ENCODE assay signal across 8 mouse cellular contexts in genomic region chr11:44453423-44453822, GRCm38 (mm10). TPM values are rescaled to one million over a fixed set of nuclear protein-coding genes. Genes with fewer than 3 reads are reported as not detected.
DNase-seq lines count a peak whose midpoint lies in the region; ATAC-seq and TF ChIP-seq lines count a peak whose summit lies in the region.

No protein-coding gene starts in this region.

- WGBS in heart, adult 2 months, result 57% methylated on average over 2 of the region's 2 CpGs
- WGBS in heart, embryonic 10.5 days, result 73% methylated on average over 2 of the region's 2 CpGs
- WGBS in embryonic facial prominence, embryonic 14.5 days, result 55% methylated on average over 2 of the region's 2 CpGs
- 53% methylated on average over 2 of the region's 2 CpGs for WGBS in intestine, embryonic 14.5 days
- 64% methylated on average over 2 of the region's 2 CpGs for WGBS in midbrain, embryonic 13.5 days

- ATAC-seq in activated CD4-positive, CD25-positive, alpha-beta regulatory T cell, adult 4 months, result peak; percentile 43
- ATAC-seq in embryonic facial prominence, embryonic 14.5 days (ENCODE audit: low read depth), result no peak
- peak; percentile 68 for ATAC-seq in intestine, embryonic 14.5 days (replicated peaks; ENCODE audit: low FRiP score, low TSS enrichment, low read depth)
- peak; percentile 56 for ATAC-seq in midbrain, embryonic 13.5 days

- H3K79me2 ChIP-seq in heart, adult 2 months (replicated peaks; ENCODE audit: control insufficient read depth, insufficient read depth, low read length), result no peaks in the 10 kb centered on the region

- H3K9me3 ChIP-seq in heart, embryonic 10.5 days, result no peaks in the 10 kb centered on the region
- H3K9me3 ChIP-seq in embryonic facial prominence, embryonic 14.5 days (ENCODE audit: control insufficient read depth, low read length), result no peaks in the 10 kb centered on the region
- H3K9me3 ChIP-seq in intestine, embryonic 14.5 days (ENCODE audit: control insufficient read depth, low read length), result no peaks in the 10 kb centered on the region
- no peaks in the 10 kb centered on the region for H3K9me3 ChIP-seq in midbrain, embryonic 13.5 days

- intact Hi-C loops in heart, adult 2 months (cut with DNase I), result loop anchor here (2.0 to 5.0 kb wide), 2 partner anchors 121 to 687 kb away; no protein-coding TSS in a partner anchor
- intact Hi-C loops in left cerebral cortex, postnatal 25 days (cut with DNase I), result loop anchor here (2.0 kb wide), 1 partner anchor 687 kb away; no protein-coding TSS in a partner anchor

- peaks cover 2% of the 10 kb centered on the region; the same call in 1 of the 2 replicates for H3K36me3 ChIP-seq in heart, adult 2 months (ENCODE audit: control insufficient read depth, insufficient read depth, low read length)
- H3K36me3 ChIP-seq in heart, embryonic 10.5 days, result peaks cover 36% of the 10 kb centered on the region
- H3K36me3 ChIP-seq in embryonic facial prominence, embryonic 14.5 days (ENCODE audit: control insufficient read depth, insufficient read depth, low read length), result peaks cover 31% of the 10 kb centered on the region; the same call in 1 of the 2 replicates
- peaks cover 14% of the 10 kb centered on the region for H3K36me3 ChIP-seq in intestine, embryonic 14.5 days (ENCODE audit: control insufficient read depth, insufficient read depth, low read length)
- H3K36me3 ChIP-seq in midbrain, embryonic 13.5 days, result peaks cover 44% of the 10 kb centered on the region

- no peak for TF ChIP-seq EP300 in heart, adult 2 months (IDR thresholded peaks at IDR 0.05; ENCODE audit: insufficient read depth, low read depth, low read length)

- TF ChIP-seq POLR2A in heart, adult 2 months (IDR thresholded peaks at IDR 0.05; ENCODE audit: insufficient read depth, low read depth, low read length), result no peak

- no peak overlapping the region for H3K27ac ChIP-seq in heart, adult 2 months
- no peak overlapping the region for H3K27ac ChIP-seq in heart, embryonic 10.5 days
- no peak overlapping the region for H3K27ac ChIP-seq in embryonic facial prominence, embryonic 14.5 days (replicated peaks; ENCODE audit: low read depth, low read length)
- no peak overlapping the region for H3K27ac ChIP-seq in intestine, embryonic 14.5 days (ENCODE audit: low read depth)
- H3K27ac ChIP-seq in midbrain, embryonic 13.5 days, result no peak overlapping the region

- H3K27me3 ChIP-seq in heart, adult 2 months (ENCODE audit: control insufficient read depth, insufficient read depth, low read length), result no peaks in the 10 kb centered on the region
- no peaks in the 10 kb centered on the region for H3K27me3 ChIP-seq in heart, embryonic 10.5 days (ENCODE audit: insufficient read depth, poor library complexity, severe bottlenecking)
- H3K27me3 ChIP-seq in embryonic facial prominence, embryonic 14.5 days (replicated peaks; ENCODE audit: control insufficient read depth, insufficient read depth, low read length), result no peaks in the 10 kb centered on the region
- no peaks in the 10 kb centered on the region for H3K27me3 ChIP-seq in intestine, embryonic 14.5 days (replicated peaks; ENCODE audit: control insufficient read depth, insufficient read depth, low read length)
- no peaks in the 10 kb centered on the region for H3K27me3 ChIP-seq in midbrain, embryonic 13.5 days

- no peaks in the 10 kb centered on the region for H3K4me1 ChIP-seq in heart, adult 2 months (ENCODE audit: control insufficient read depth, insufficient read depth, low read length)
- H3K4me1 ChIP-seq in heart, embryonic 10.5 days, result no peaks in the 10 kb centered on the region
- no peaks in the 10 kb centered on the region for H3K4me1 ChIP-seq in embryonic facial prominence, embryonic 14.5 days (ENCODE audit: control insufficient read depth, insufficient read depth, low read length)
- H3K4me1 ChIP-seq in intestine, embryonic 14.5 days (replicated peaks; ENCODE audit: control insufficient read depth, insufficient read depth, low read length), result no peaks in the 10 kb centered on the region
- no peaks in the 10 kb centered on the region for H3K4me1 ChIP-seq in midbrain, embryonic 13.5 days (replicated peaks)

- peak; percentile 39 to 52 for DNase-seq in heart, adult 2 months
- no peak for DNase-seq in heart, embryonic 10.5 days (ENCODE audit: low spot score)
- peak; percentile 50 for DNase-seq in embryonic facial prominence, embryonic 14.5 days (ENCODE audit: low spot score)
- peak; percentile 57 for DNase-seq in intestine, embryonic 14.5 days (ENCODE audit: low spot score)
- peak; percentile 47 to 52 for DNase-seq in left cerebral cortex, postnatal 25 days (ENCODE audit: low spot score in 2 of 2)
- DNase-seq in spleen, postnatal 36 days (ENCODE audit: low spot score in 2 of 2), result peak; percentile 29 to 47

- H3K4me3 ChIP-seq in heart, adult 2 months, result no peak overlapping the region
- no peak overlapping the region for H3K4me3 ChIP-seq in heart, embryonic 10.5 days
- no peak overlapping the region for H3K4me3 ChIP-seq in embryonic facial prominence, embryonic 14.5 days (ENCODE audit: low read depth, low read length)
- no peak overlapping the region for H3K4me3 ChIP-seq in intestine, embryonic 14.5 days (ENCODE audit: low read depth, low read length)
- H3K4me3 ChIP-seq in midbrain, embryonic 13.5 days (replicated peaks), result no peak overlapping the region

- peak; percentile 96 for TF ChIP-seq CTCF in heart, adult 2 months (IDR thresholded peaks at IDR 0.05)

- H3K4me2 ChIP-seq in embryonic facial prominence, embryonic 14.5 days (ENCODE audit: low read depth, low read length), result no peak overlapping the region
- no peak overlapping the region for H3K4me2 ChIP-seq in intestine, embryonic 14.5 days (ENCODE audit: low read length)
- H3K4me2 ChIP-seq in midbrain, embryonic 13.5 days (replicated peaks), result no peak overlapping the region

- H3K9ac ChIP-seq in heart, adult 2 months (ENCODE audit: low read depth, low read length), result no peak overlapping the region
- H3K9ac ChIP-seq in embryonic facial prominence, embryonic 14.5 days (ENCODE audit: low read depth, low read length), result no peak overlapping the region
- H3K9ac ChIP-seq in intestine, embryonic 14.5 days (ENCODE audit: low read length), result no peak overlapping the region
- no peak overlapping the region for H3K9ac ChIP-seq in midbrain, embryonic 13.5 days (replicated peaks)

RNA-seq across cellular contexts. Expression of gene Ublcp1, which starts 16.9 kb away (rescaled TPM):
- 10 to 100 TPM; 40.3 to 41.3 TPM for total RNA-seq in heart, adult 2 months (2021)
- polyA plus RNA-seq in heart, adult 2 months (2012; rRNA removed), result 13.8 and 30.1 TPM in 2 replicates
- polyA plus RNA-seq in heart, embryonic 10.5 days (2016; fragmentation: Nextera tagmentation; extraction: Ambion mirVana), result 56.8 and 67.8 TPM in 2 replicates
- 10 to 100 TPM; 41.0 to 42.9 TPM for polyA plus RNA-seq in activated CD4-positive, CD25-positive, alpha-beta regulatory T cell, adult 4 months (2017; shearing (Covaris generic))
- polyA plus RNA-seq in embryonic facial prominence, embryonic 14.5 days (2014; fragmentation: Nextera tagmentation; extraction: Ambion mirVana), result 57.4 and 60.4 TPM in 2 replicates
- 62.4 and 63.9 TPM in 2 replicates for polyA plus RNA-seq in intestine, embryonic 14.5 days (2014; fragmentation: Nextera tagmentation; extraction: Ambion mirVana)
- total RNA-seq in left cerebral cortex, postnatal 25 days (2021), result 10 to 100 TPM; 48.6 to 52.0 TPM
- polyA plus RNA-seq in midbrain, embryonic 13.5 days (2015; fragmentation: Nextera tagmentation; extraction: Ambion mirVana), result 68.5 and 69.6 TPM in 2 replicates

RNA-seq across cellular contexts. Expression of gene Il12b, which starts 53.6 kb away (rescaled TPM):
- not detected for total RNA-seq in heart, adult 2 months (2021)
- not detected in 2 replicates for polyA plus RNA-seq in heart, adult 2 months (2012; rRNA removed)
- polyA plus RNA-seq in heart, embryonic 10.5 days (2016; fragmentation: Nextera tagmentation; extraction: Ambion mirVana), result not detected in 2 replicates
- polyA plus RNA-seq in activated CD4-positive, CD25-positive, alpha-beta regulatory T cell, adult 4 months (2017; shearing (Covaris generic)), result not detected
- 0.21 TPM in 1 of 2 replicates, not detected in the other for polyA plus RNA-seq in embryonic facial prominence, embryonic 14.5 days (2014; fragmentation: Nextera tagmentation; extraction: Ambion mirVana)
- not detected in 2 replicates for polyA plus RNA-seq in intestine, embryonic 14.5 days (2014; fragmentation: Nextera tagmentation; extraction: Ambion mirVana)
- total RNA-seq in left cerebral cortex, postnatal 25 days (2021), result not detected
- 0.10 TPM in 1 of 2 replicates, not detected in the other for polyA plus RNA-seq in midbrain, embryonic 13.5 days (2015; fragmentation: Nextera tagmentation; extraction: Ambion mirVana)
